Mouse (Mus musculus) sigmoid colon, adult 10 weeks (tissue): ENCODE data around the gene Amph. TPM values are rescaled to one million over a fixed set of nuclear protein-coding genes. Genes with fewer than 3 reads are reported as not detected.

Source experiments
- polyA plus RNA-seq: library from polyadenylated mRNA; stranded (reverse); fragments of 350-450 nt; fragmentation: Illumina TruSeq; extraction: RNeasy Lipid Tissue Mini Kit (QIAGEN cat#74804); gene quantifications from one replicate; pipeline ENCODE4 v1.2.3, GENCODE M21; 2014; ENCODE audit warnings: low read depth, low replicate concordance

The Amph gene
- polyA plus RNA-seq, result 1.2 TPM

DNA sequence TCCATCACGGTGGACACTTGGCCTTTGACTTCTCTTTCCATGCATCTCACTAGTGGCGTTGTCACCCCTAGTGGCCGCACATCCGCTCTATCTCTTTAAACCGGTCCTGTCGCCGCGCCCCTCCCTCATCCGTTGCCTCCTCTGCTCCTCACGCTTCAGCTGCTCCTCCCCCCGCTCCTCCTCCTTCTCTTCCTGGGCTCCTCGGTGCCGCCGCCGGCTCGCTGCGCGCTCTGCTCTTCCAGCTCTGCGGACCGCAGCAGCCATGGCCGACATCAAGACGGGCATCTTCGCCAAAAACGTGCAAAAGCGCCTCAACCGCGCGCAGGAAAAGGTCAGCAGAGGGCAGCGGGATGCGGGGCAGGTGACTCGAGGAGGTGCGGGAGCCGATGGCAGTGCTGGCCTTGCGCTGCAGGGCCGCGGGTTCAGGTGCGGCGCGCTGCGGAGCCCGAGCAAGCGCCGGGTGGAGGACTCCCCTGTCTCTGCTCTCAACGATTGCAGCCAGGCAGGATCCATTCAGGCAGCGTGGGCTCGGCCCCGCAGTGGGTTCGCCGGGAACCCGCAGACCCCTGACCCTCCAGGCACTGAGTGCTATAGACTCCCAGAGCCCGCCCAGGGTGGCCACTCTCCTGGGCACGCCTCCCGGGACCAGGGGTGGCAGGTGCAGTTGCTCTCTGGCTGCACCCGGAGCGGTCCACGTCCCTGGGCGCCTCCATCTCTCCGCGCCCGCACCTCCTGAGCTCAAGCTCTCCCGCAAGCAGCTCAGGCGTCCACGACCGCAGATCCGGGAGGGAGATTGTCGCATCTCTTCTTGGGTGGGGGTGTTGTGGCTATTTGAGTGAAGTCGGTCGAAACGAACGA, at the start of gene Amph:
Gene Amph (plus strand): TSS at position 35 of the 858 bp plus-strand sequence.

Other genes starting within 250 kb of the Amph start
- gene Vps41, start 230.9 kb upstream of the Amph start, polyA plus RNA-seq, result 121 TPM